9 mouse cellular contexts compared by ENCODE assay signal in genomic region chr7:70347618-70347958, GRCm38 (mm10). TPM values are rescaled to one million over a fixed set of nuclear protein-coding genes. Genes with fewer than 3 reads are reported as not detected.
A peak's percentile ranks its signal among the peaks of the same experiment; 100 is the strongest.
DNase-seq lines count a peak whose midpoint lies in the region; ATAC-seq and TF ChIP-seq lines count a peak whose summit lies in the region.
"Had no signal": no experiment of that assay in that cellular context is flagged by ENCODE, and none has a peak within 500 bp of the region (broad histone marks: within the 10 kb centered on the region; RNA-seq: fewer than 3 reads in every experiment).

No protein-coding gene starts in this region.

- intact Hi-C loops in gastrocnemius, adult 2 months (cut with DNase I) = loop anchor here (2.0 to 10.0 kb wide), 2 partner anchors 15 to 1027 kb away; no protein-coding TSS in a partner anchor

- H3K4me2 ChIP-seq in limb, embryonic 13.5 days (replicated peaks) = peak overlapping the region; percentile 73
- H3K4me2 ChIP-seq in stomach, embryonic 15.5 days = peak overlapping the region; percentile 71

- no peak for DNase-seq in gastrocnemius, adult 2 months
- DNase-seq in gastrocnemius, adult 18-20 months (ENCODE audit: low spot score) = no peak
- DNase-seq in right cerebral cortex, postnatal 25 days = peak; percentile 5
- DNase-seq in right cerebral cortex, adult 18-20 months = no peak
- no peak for DNase-seq in gastrocnemius, postnatal 25 days

- no peaks in the 10 kb centered on the region for H3K9me3 ChIP-seq in limb, embryonic 13.5 days
- H3K9me3 ChIP-seq in stomach, embryonic 15.5 days = no peaks in the 10 kb centered on the region

- H3K4me1 ChIP-seq in limb, embryonic 13.5 days = peaks cover 68% of the 10 kb centered on the region
- H3K4me1 ChIP-seq in stomach, embryonic 15.5 days = peaks cover 25% of the 10 kb centered on the region

- H3K27ac ChIP-seq in gastrocnemius, adult 2 months = peak overlapping the region; percentile 92
- H3K27ac ChIP-seq in limb, embryonic 13.5 days = no peak overlapping the region
- H3K27ac ChIP-seq in stomach, embryonic 15.5 days = peak overlapping the region; percentile 74

- peak overlapping the region; percentile 27 for H3K9ac ChIP-seq in limb, embryonic 13.5 days
- H3K9ac ChIP-seq in stomach, embryonic 15.5 days = no peak overlapping the region

- TF ChIP-seq CTCF in gastrocnemius, adult 2 months (IDR thresholded peaks at IDR 0.05) = no peak

- WGBS in limb, embryonic 13.5 days = 25% methylated on average over 14 of the region's 14 CpGs
- 29% methylated on average over 14 of the region's 14 CpGs for WGBS in stomach, embryonic 15.5 days

- peak overlapping the region; percentile 94 for H3K4me3 ChIP-seq in gastrocnemius, adult 2 months
- H3K4me3 ChIP-seq in limb, embryonic 13.5 days = peak overlapping the region; percentile 65; the same call in 1 of the 2 replicates
- H3K4me3 ChIP-seq in stomach, embryonic 15.5 days (replicated peaks) = peak overlapping the region; percentile 14; the same call in 1 of the 2 replicates

- no peak for ATAC-seq in limb, embryonic 13.5 days (ENCODE audit: low FRiP score, low read depth)
- ATAC-seq in stomach, embryonic 15.5 days (ENCODE audit: insufficient read depth, low FRiP score, low read depth) = no peak
- no peak for ATAC-seq in granulocyte monocyte progenitor cell, adult 5-6 weeks (replicated peaks; ENCODE audit: poor library complexity, severe bottlenecking)

- H3K36me3 ChIP-seq in limb, embryonic 13.5 days = no peaks in the 10 kb centered on the region
- no peaks in the 10 kb centered on the region for H3K36me3 ChIP-seq in stomach, embryonic 15.5 days

- H3K27me3 ChIP-seq in limb, embryonic 13.5 days = peaks cover 65% of the 10 kb centered on the region
- H3K27me3 ChIP-seq in stomach, embryonic 15.5 days (replicated peaks) = no peaks in the 10 kb centered on the region

RNA-seq across cellular contexts. Expression of gene Nr2f2, which starts 18.9 kb away (rescaled TPM):
- 10 to 100 TPM; 15.8 to 16.2 TPM for total RNA-seq in gastrocnemius, adult 2 months (2021)
- 10 to 100 TPM; 18.6 to 25.1 TPM for total RNA-seq in gastrocnemius, adult 18-20 months (2021)
- 62.3 and 65.9 TPM in 2 replicates for polyA plus RNA-seq in limb, embryonic 13.5 days (2015; fragmentation: Nextera tagmentation; extraction: Ambion mirVana)
- polyA plus RNA-seq in stomach, embryonic 15.5 days (2015; fragmentation: Nextera tagmentation; extraction: Ambion mirVana) = 66.9 and 72.6 TPM in 2 replicates
- total RNA-seq in granulocyte monocyte progenitor cell, adult 5-6 weeks (2014; fragmentation: Nextera tagmentation) = not detected in 2 replicates
- not detected in 2 replicates for total RNA-seq in granulocyte monocyte progenitor cell, adult 5-6 weeks (2017)
- 10 to 100 TPM; 15.1 to 21.7 TPM for total RNA-seq in gastrocnemius, postnatal 25 days (2021)
- total RNA-seq: megakaryocyte, adult 5-6 weeks had no signal

Comparison
In these comparisons a context has a peak if more than half of its experiments do, and no peak if none do; other contexts are left out.
1. H3K4me3 ChIP-seq: peak in every context shown above with its lines; median percentile 94 in gastrocnemius, adult 2 months; 65 in limb, embryonic 13.5 days; 14 in stomach, embryonic 15.5 days.
2. RNA of gene Nr2f2, which starts 18.9 kb away (total RNA-seq): 18.6 to 25.1 TPM in gastrocnemius, adult 18-20 months, 15.1 to 21.7 TPM in gastrocnemius, postnatal 25 days and 15.8 to 16.2 TPM in gastrocnemius, adult 2 months; not detected in granulocyte monocyte progenitor cell, adult 5-6 weeks; every median in the first group is over 10 times any median in the second.